Mouse (Mus musculus): ENCODE results near the gene Ppp1r35.

DNA sequence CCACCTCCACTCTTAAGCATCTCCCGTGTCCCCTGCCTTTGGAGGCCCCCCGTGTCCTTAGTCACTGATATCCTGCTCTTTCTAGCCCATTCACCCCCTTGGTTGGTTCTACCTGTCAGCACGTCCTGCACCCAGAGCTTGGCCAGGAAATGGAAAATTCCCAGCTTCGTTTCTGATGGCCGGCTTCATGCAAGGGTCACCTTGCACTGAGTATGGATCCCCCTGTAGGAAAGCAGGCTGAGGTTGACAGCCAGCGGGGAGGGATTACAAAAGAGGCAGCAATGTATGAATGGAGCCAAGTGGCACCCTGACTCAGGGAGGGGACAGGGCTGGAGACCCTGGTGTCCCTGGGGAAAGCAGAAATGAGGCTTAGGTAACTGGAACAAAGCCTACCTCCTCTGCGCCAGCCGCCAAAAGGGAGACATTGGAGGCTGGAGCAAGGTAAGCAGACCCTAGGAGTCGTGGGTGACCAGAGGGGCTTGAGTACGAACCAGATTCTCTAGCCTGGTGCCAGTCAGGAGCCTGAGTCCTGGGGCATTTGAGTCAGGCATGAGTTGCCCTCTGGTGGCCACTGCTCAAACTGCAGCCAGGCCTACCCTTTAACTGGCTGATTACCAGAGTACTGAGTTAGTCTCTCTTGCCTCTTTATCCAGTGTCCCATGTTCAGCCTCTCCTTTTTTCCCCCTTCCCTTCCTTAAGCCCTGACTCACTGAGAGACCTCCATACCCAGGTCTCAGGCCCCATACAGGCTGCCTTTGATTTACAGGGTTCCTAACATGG is 21.6 kb upstream of the Ppp1r35 start:
- TF ChIP-seq CTCF (IDR thresholded peaks at IDR 0.05; ENCODE audit: low read depth, low read length) (peak; percentile 97), POLR2A (IDR thresholded peaks at IDR 0.05; ENCODE audit: extremely low read depth, insufficient read depth, low read length) (no peak)
